Mouse (Mus musculus) thymus, adult 2 months (tissue): Measurements from ENCODE around the gene S100pbp.

Source experiments
- CTCF ChIP-seq: fragments of 200-500 bp; IDR thresholded peaks from 2 replicates; pipeline ENCODE4 v1.5.1; 2012; ENCODE audit warnings: mild to moderate bottlenecking, control low read depth, low read length, moderate library complexity, borderline replicate concordance; ENCODE audit not compliant: control insufficient read depth, poor library complexity, insufficient read depth; ENCODE audit errors: extremely low read depth
- POLR2A ChIP-seq: fragments of 200-500 bp; IDR thresholded peaks from 2 replicates; pipeline ENCODE4 v1.6.1; 2012; ENCODE audit warnings: mild to moderate bottlenecking, low read length, control low read depth, moderate library complexity; ENCODE audit not compliant: control insufficient read depth, poor library complexity, insufficient read depth; ENCODE audit errors: extremely low read depth

DNA sequence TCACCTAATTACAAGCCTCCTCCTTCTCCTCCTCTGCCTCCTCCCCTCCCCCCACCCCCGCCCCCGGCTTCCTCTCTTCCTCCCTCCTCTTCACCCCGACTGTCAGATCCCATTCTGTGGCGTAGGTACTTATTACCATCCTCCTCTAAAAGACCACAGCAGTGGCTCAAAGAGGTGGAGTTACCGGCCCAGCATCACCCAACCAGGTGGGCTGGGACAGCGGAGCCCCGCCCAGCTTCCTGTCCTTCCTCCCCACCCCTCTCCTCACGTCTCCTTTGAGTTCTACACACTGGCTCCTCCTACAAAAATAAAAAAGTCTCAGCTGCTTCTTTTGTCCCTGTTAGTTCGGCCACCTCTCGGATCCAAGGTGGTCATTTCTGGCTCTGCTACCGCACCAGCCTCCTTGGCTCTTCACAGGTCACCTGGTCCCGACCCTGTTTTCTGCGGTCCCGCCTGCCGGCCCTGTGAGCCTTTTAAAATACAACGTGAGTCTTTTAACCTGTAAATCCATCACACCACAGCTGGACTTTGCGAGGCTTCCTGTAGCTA lies 58.7 kb downstream of the S100pbp start:
- no peak for TF ChIP-seq POLR2A
- TF ChIP-seq CTCF = 0 out of 2 replicates have a peak, but pooled peaks have one; percentile 26
